Mouse (Mus musculus): ENCODE measurements at regions not wholly inside any gene's neighbourhood (a gene's known extent, or its start where the extent isn't known, plus 50 kb on each side); places are given as distances from the start of the nearest gene placed in this dataset.

- Histone ChIP-seq H3K9ac (ENCODE audit: low read depth, poor library complexity, severe bottlenecking) (no peak overlapping the region), H3K27me3 (ENCODE audit: control insufficient read depth, insufficient read depth, low read length, poor library complexity, severe bottlenecking) (no peaks in the 10 kb centered on the region), H3K27ac (ENCODE audit: insufficient read depth, low read length) (no peak overlapping the region), H3K4me1 (ENCODE audit: control insufficient read depth, insufficient read depth, low read length) (no peaks in the 10 kb centered on the region), H3K4me3 (ENCODE audit: low read depth, low read length) (no peak overlapping the region), H3K36me3 (ENCODE audit: control insufficient read depth, insufficient read depth, low read length, poor library complexity, severe bottlenecking) (no peaks in the 10 kb centered on the region), H3K9me3 (replicated peaks; ENCODE audit: control insufficient read depth, insufficient read depth, low read length, poor library complexity, severe bottlenecking) (no peaks in the 10 kb centered on the region)
- TF ChIP-seq CTCF (IDR thresholded peaks at IDR 0.05; ENCODE audit: low read depth, low read length): no peak
- TF ChIP-seq POLR2A (IDR thresholded peaks at IDR 0.05; ENCODE audit: insufficient read depth, low read length): no peak
- no peak for TF ChIP-seq EP300 (IDR thresholded peaks at IDR 0.05; ENCODE audit: insufficient read depth, low read depth, low read length)
Measured at GRCm38 (mm10) chr11:17359698-17360254, 102.4 kb downstream of the C1d start.

GRCm38 (mm10) chr11:17377859-17378258 lies 120.5 kb downstream of the C1d start:
- Histone ChIP-seq H3K9me3 (replicated peaks; ENCODE audit: control insufficient read depth, insufficient read depth, low read length, poor library complexity, severe bottlenecking) (no peaks in the 10 kb centered on the region), H3K4me3 (ENCODE audit: low read depth, low read length) (no peak overlapping the region), H3K9ac (ENCODE audit: low read depth, poor library complexity, severe bottlenecking) (no peak overlapping the region), H3K36me3 (ENCODE audit: control insufficient read depth, insufficient read depth, low read length, poor library complexity, severe bottlenecking) (no peaks in the 10 kb centered on the region), H3K27ac (ENCODE audit: insufficient read depth, low read length) (no peak overlapping the region), H3K27me3 (ENCODE audit: control insufficient read depth, insufficient read depth, low read length, poor library complexity, severe bottlenecking) (no peaks in the 10 kb centered on the region), H3K4me1 (ENCODE audit: control insufficient read depth, insufficient read depth, low read length) (no peaks in the 10 kb centered on the region)
- TF ChIP-seq POLR2A (IDR thresholded peaks at IDR 0.05; ENCODE audit: insufficient read depth, low read length) (no peak), CTCF (IDR thresholded peaks at IDR 0.05; ENCODE audit: low read depth, low read length) (no peak), EP300 (IDR thresholded peaks at IDR 0.05; ENCODE audit: insufficient read depth, low read depth, low read length) (no peak)

- H3K4me3 ChIP-seq (ENCODE audit: low read depth, low read length): no peak overlapping the region
- no peaks in the 10 kb centered on the region for H3K36me3 ChIP-seq (ENCODE audit: control insufficient read depth, insufficient read depth, low read length, poor library complexity, severe bottlenecking)
- H3K27me3 ChIP-seq (ENCODE audit: control insufficient read depth, insufficient read depth, low read length, poor library complexity, severe bottlenecking): no peaks in the 10 kb centered on the region
- H3K4me1 ChIP-seq (ENCODE audit: control insufficient read depth, insufficient read depth, low read length): no peaks in the 10 kb centered on the region
- no peak for TF ChIP-seq EP300 (IDR thresholded peaks at IDR 0.05; ENCODE audit: insufficient read depth, low read depth, low read length)
- TF ChIP-seq POLR2A (IDR thresholded peaks at IDR 0.05; ENCODE audit: insufficient read depth, low read length): no peak
- no peak for TF ChIP-seq CTCF (IDR thresholded peaks at IDR 0.05; ENCODE audit: low read depth, low read length)
- H3K9ac ChIP-seq (ENCODE audit: low read depth, poor library complexity, severe bottlenecking): no peak overlapping the region
- H3K27ac ChIP-seq (ENCODE audit: insufficient read depth, low read length): no peak overlapping the region
- H3K9me3 ChIP-seq (replicated peaks; ENCODE audit: control insufficient read depth, insufficient read depth, low read length, poor library complexity, severe bottlenecking): no peaks in the 10 kb centered on the region
Measured at GRCm38 (mm10) chr11:17386756-17387155, 129.4 kb downstream of the C1d start.

- no peaks in the 10 kb centered on the region for H3K27me3 ChIP-seq (ENCODE audit: control insufficient read depth, insufficient read depth, low read length, poor library complexity, severe bottlenecking)
- TF ChIP-seq POLR2A (IDR thresholded peaks at IDR 0.05; ENCODE audit: insufficient read depth, low read length): no peak
- TF ChIP-seq EP300 (IDR thresholded peaks at IDR 0.05; ENCODE audit: insufficient read depth, low read depth, low read length): no peak
- TF ChIP-seq CTCF (IDR thresholded peaks at IDR 0.05; ENCODE audit: low read depth, low read length): no peak
- no peaks in the 10 kb centered on the region for H3K4me1 ChIP-seq (ENCODE audit: control insufficient read depth, insufficient read depth, low read length)
- no peak overlapping the region for H3K9ac ChIP-seq (ENCODE audit: low read depth, poor library complexity, severe bottlenecking)
- H3K4me3 ChIP-seq (ENCODE audit: low read depth, low read length): no peak overlapping the region
- no peaks in the 10 kb centered on the region for H3K9me3 ChIP-seq (replicated peaks; ENCODE audit: control insufficient read depth, insufficient read depth, low read length, poor library complexity, severe bottlenecking)
- no peak overlapping the region for H3K27ac ChIP-seq (ENCODE audit: insufficient read depth, low read length)
- no peaks in the 10 kb centered on the region for H3K36me3 ChIP-seq (ENCODE audit: control insufficient read depth, insufficient read depth, low read length, poor library complexity, severe bottlenecking)
Measured at GRCm38 (mm10) chr11:17393832-17394231, 136.5 kb downstream of the C1d start.

- Histone ChIP-seq H3K4me3 (ENCODE audit: low read depth, low read length) (no peak overlapping the region), H3K9me3 (replicated peaks; ENCODE audit: control insufficient read depth, insufficient read depth, low read length, poor library complexity, severe bottlenecking) (no peaks in the 10 kb centered on the region), H3K36me3 (ENCODE audit: control insufficient read depth, insufficient read depth, low read length, poor library complexity, severe bottlenecking) (no peaks in the 10 kb centered on the region), H3K4me1 (ENCODE audit: control insufficient read depth, insufficient read depth, low read length) (no peaks in the 10 kb centered on the region), H3K27ac (ENCODE audit: insufficient read depth, low read length) (no peak overlapping the region), H3K9ac (ENCODE audit: low read depth, poor library complexity, severe bottlenecking) (no peak overlapping the region), H3K27me3 (ENCODE audit: control insufficient read depth, insufficient read depth, low read length, poor library complexity, severe bottlenecking) (no peaks in the 10 kb centered on the region)
- TF ChIP-seq EP300 (IDR thresholded peaks at IDR 0.05; ENCODE audit: insufficient read depth, low read depth, low read length) (no peak), CTCF (IDR thresholded peaks at IDR 0.05; ENCODE audit: low read depth, low read length) (no peak), POLR2A (IDR thresholded peaks at IDR 0.05; ENCODE audit: insufficient read depth, low read length) (no peak)
Measured at GRCm38 (mm10) chr11:17414531-17414930, 157.2 kb downstream of the C1d start.

- Histone ChIP-seq H3K27me3 (ENCODE audit: control insufficient read depth, insufficient read depth, low read length, poor library complexity, severe bottlenecking) (no peaks in the 10 kb centered on the region), H3K9ac (ENCODE audit: low read depth, poor library complexity, severe bottlenecking) (no peak overlapping the region), H3K4me3 (ENCODE audit: low read depth, low read length) (no peak overlapping the region), H3K27ac (ENCODE audit: insufficient read depth, low read length) (no peak overlapping the region), H3K9me3 (replicated peaks; ENCODE audit: control insufficient read depth, insufficient read depth, low read length, poor library complexity, severe bottlenecking) (no peaks in the 10 kb centered on the region), H3K36me3 (ENCODE audit: control insufficient read depth, insufficient read depth, low read length, poor library complexity, severe bottlenecking) (no peaks in the 10 kb centered on the region), H3K4me1 (ENCODE audit: control insufficient read depth, insufficient read depth, low read length) (no peaks in the 10 kb centered on the region)
- TF ChIP-seq EP300 (IDR thresholded peaks at IDR 0.05; ENCODE audit: insufficient read depth, low read depth, low read length) (no peak), CTCF (IDR thresholded peaks at IDR 0.05; ENCODE audit: low read depth, low read length) (no peak), POLR2A (IDR thresholded peaks at IDR 0.05; ENCODE audit: insufficient read depth, low read length) (no peak)
Measured at GRCm38 (mm10) chr11:17415144-17415543, 157.8 kb downstream of the C1d start.

All from ES-Bruce4 (cell line).